Mouse (Mus musculus) cerebellum, postnatal 10 days (tissue): ENCODE results near the gene Lrrc42.
A peak's percentile ranks its signal among the peaks of the same experiment; 100 is the strongest.

ENCODE experiments used
- DNase-seq, 2 experiments: peaks; one replicate each; pipeline ENCODE4 v3.0.0; 2021; ENCODE audit warnings: mixed read lengths in 2 of 2

Gene Lrrc42

DNA sequence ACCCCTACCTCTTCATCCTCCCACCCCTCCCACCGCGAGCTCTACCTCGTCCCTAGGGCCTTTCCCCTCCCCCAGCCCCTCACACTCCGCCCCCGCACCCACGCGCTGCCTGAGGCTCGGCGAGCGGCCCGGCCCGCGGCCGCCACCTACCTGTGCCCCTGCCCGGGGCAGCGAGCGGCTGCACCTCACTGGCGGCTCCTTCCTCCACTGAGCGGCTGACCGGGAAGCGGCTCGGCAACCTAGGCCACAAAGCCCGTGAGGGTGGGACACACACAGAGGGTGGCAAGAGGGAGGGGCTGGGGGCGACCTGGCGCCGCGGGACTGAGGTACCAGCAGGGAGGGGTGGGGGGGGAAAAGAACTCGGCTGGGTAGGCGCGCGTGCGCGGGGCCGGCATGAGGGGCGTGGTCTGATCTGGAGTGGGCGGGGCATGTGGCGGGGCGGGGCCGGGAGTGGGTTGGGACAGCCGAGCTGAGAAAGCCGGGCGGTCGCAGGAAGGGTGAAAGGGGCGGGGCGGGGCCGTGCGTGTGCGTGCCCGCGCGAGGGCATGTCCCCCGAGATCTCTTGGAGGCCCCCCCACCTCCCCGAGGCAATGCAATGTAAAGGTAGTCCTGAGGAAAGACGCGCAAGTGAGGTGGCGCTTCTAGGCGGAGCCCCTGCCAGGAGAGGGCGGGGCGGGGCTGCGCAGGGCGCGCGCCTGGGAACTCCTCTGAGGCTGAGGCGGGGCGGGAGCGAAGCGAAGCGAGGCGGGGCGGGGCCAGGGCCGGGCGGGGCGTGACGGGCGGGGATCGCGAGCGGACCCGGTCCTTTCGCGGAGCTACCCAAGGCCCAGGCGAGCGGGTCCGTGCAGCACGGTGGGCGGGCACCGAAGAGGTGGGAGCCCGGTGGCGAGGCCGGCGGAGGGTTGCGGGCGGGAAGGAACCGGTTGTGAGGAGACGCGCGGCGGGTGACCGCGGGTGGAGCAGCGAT, at the start of gene Lrrc42, which contains the start of gene Hspb11:
Gene Lrrc42 (minus strand): TSS at position 408 of the 967 bp plus-strand sequence.
Gene Hspb11 (plus strand): TSS at position 469 of the 967 bp plus-strand sequence.
- peak; percentile 99 for DNase-seq

DNA sequence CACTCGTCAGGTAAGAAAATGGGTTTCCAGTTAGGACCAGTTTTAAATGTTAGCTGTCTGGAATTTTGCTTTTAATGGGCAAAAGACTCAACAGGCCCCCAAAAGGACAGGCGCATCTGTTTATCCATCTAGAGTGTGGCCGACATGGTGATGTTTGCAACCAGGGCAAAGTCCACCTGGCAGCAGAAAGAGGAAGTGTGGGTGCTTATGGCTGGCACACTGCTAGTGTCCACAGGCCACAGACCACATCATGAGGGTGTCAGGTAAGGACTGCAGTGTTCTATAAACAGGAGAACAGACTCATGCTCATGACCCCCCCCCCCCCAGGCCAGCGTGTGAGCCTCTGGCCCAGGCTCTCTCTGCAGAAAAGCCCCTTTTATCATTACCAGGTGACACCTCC, 49.5 kb upstream of the Lrrc42 start:
- DNase-seq = no peak

DNA sequence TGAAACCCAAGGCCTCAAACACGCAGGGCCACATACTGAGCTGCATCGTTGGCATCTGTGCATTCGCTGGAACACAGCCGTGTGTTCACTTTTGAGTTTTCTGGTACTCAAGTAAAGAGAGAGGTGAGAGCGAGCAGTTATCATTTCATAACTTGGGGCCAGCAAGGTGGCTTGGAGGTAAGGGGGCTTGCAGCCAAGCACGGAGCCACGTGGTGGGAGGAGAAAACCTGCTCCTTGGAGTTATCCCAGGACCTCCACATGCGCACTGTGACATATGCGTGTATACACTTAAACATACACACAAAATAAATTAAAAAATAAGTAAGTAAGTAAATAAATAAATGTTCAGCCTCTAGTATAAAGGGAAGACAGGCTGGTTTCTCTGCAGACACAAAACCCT, 48.9 kb upstream of the Lrrc42 start:
- DNase-seq = peak; percentile 48 to 51

DNA sequence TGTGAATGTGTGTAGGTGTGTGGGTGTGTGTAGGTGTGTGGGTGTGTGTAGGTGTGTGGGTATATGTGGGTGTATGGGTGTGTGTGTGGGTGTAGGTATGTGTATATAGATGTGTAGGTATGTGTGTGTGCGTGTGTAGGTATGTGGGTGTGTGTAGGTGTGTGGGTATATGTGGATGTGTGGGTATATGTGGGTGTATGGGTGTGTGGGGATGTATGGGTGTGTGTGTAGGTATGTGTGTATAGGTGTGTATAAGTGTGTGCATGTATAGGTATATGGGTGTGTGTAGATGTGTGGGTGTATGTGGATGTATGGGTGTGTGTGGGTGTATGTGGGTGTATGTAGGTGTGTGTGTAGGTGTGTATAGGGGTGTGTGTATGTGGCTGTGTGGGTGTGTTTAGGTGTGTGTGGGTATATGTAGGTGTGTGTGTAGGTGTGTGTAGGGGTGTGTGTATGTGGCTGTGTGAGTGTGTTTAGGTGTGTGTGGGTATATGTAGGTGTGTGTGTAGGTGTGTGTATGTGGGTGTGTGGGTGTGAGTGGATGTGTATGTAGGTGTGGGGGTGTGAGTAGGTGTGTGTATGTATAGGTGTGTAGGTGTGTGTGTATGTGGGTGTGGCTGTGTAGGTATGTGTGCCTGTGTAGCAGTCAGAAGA, 47.7 kb upstream of the Lrrc42 start:
- no peak for DNase-seq

DNA sequence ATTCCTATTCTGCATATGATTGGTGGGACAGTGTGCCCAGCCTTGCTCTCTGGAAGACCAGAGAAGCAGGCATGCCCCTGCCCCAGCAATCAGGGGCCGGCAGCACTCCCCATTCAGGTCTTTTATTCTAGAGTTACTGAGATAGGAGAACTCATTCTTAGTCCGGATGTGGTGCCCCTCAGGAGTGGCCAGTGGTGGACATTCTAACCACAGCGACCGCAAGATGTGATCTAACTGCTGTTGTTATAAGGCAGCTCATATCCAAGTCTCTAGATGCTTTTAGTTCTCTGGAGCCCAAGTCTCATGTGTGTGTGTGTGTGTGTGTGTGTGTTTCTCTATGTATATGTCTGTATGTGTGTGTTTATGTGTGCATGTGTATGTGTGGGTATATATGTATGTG, 47.0 kb upstream of the Lrrc42 start:
- no peak for DNase-seq

DNA sequence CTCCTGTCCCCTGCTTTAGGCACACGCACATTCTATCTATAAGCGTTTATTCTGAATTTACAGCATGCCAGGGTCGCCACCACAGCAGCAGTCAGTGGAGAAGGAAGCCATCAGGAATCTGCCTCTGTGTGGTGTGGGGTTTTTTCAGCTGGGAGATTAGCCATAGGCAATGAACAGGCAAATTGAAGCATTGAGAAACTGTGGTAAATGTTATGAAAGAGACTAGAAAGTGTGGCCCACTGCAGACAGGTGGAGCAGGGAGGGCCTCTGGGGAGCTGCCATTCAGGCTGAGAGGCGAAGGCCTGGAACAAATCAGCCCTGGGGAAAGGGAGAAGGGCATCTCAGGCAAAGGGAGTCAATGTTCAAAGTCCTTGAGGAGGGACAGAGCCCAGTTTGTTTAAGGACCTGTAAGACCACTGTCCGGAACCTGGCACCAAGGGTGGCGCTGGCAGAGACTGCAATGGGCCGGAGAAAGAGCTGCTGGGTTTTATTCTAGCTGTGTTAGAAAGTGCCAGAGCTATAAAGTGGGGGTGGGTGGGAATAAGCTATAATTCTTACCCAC, 46.5 kb upstream of the Lrrc42 start:
- DNase-seq = peak in 1 of 2 experiments; percentile 7

DNA sequence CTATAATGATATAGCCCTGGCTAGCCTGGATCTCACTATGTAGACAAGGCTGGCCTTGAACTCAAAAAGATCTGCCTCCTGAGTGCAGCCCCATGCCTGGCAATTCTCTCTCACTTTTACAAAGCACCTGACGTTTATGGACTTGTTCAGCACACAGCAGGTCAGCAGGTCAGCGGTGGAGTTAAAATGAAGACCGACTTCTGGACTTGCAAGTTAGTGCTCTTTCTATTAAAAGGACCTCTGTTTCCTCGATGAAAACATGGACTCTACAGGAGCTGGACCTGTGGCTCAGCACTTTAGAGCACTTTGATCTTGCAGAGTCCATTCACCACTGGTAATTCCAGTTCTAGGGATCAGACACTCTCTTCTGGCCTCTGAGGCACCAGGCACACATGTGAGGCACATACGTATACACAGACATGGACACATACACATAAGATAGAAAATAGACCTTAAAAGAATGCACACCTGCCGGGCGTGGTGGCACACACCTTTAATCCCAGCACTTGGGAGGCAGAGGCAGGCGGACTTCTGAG, 44.8 kb upstream of the Lrrc42 start:
- no peak for DNase-seq

DNA sequence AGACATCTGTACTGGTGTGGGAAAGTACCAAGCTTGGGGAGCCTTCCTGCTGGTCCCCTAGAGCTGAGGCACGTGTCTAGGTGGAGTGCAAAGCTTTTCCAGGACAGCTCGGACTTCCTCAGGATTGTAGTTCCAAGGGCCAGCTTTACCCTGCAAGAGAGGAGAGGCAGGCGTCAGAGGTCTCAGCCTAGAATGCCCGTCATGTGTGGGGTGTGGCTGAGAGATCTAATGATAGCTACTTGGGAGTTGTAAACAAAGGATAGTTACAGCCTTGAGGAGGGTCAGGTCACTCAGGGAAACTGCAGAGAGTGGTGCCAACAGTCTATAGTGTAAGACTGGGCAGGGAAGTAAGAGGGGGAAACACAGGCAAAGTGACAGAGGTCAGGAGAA, 38.9 kb upstream of the Lrrc42 start:
- no peak for DNase-seq

DNA sequence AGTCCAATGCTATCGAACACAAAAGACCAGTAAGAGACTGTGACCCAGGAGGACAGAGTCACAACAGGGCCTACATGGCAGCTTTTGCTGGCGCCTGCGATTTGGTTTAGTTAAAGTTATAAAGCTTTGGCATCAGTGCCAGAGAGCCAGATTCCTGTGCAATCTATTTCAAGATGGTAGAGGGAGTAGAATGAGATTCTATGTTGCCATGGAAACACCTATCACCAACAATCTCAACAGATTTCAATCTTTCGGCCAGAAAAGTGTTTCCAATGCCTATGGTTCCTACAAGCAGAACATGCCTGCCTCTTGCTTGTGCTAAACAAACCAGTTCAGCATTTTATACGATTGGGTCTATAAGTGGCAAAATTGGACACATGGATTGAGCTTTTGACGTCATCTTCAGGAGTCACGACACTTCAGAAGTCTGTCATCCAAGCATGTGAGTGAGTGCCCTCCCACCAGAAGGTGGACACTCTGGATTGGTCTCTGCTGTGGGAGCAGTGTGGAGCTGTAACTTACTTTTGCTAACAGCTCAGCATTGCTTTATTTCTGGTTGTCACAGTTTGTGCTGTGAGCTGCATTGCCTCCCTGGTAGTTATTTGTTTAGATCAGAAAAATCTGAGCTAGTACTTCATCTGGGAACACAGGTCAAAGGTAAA, 38.4 kb upstream of the Lrrc42 start:
- DNase-seq = no peak

DNA sequence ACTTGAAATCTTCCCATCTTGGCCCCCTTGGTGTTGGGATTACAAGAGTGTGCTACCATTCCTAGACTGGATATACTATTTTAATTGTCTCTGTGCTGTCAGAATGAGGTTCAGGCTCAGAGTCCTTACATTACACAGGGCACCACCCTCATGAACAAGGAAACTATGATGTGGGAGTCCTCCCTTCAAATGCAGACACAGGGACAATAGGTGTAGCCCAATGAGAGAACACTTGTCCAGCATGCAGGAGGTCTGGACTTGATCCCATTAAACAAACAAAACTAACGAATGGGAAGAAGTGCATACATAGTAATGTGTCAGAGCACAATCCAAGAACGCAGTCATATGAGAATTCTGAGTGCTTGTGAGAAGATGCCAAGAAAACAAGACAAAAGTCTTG, 34.2 kb upstream of the Lrrc42 start:
- DNase-seq = no peak

DNA sequence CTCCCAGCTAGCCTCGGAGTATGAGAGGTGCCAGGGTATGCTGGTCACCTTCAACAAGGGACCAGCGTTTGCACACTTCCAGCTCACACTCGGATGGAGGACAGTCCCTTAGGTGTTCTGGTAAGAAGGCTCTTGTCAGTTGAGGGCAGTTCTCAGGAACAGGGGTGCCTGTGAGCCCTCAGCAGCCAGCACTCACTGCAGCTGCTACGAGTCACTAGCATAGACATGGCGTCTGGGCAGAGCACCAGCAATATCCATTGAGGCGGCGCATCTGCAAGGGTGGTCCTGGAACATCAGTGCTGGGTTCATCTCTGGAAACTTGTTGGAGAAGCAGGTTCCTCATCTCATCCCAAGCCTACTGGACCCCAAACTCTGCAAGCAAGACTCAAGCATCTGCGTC, 33.1 kb upstream of the Lrrc42 start:
- DNase-seq = no peak

DNA sequence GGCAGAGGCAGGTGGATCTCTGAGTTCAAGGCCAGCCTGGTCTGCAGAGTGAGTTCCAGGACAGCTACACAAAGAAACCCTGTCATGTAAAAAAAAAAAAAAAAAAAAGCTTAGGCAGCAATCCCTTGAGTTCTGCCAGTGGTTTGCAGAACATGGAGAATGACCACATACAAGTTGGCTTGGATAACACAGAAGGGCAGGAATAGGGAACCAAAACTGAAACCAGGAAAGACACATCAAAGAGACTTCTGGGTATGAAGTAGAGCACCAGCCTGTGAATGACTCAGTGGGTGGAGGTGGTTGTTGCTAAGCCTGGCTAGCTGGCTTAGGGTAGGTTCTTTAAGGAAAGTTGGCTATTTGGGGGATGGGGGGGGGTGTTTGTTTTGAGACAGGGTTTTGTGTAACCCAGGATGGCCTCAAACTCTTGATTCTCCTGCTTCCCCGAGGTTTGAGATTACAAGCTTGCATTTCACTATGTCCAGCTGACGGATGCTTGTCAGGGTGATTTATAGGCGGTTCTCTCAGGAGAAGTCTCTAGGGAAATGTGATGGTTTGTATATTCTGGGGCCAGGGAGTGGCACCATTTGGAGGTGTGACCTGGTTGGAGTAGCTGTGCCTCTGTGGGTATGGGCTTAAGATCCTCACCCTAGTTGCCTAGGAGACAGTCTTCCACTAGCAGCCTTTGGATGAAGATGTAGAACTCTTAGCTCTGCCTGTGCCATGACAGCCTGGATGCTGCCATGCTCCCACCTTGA, 32.3 kb upstream of the Lrrc42 start:
- DNase-seq = no peak

DNA sequence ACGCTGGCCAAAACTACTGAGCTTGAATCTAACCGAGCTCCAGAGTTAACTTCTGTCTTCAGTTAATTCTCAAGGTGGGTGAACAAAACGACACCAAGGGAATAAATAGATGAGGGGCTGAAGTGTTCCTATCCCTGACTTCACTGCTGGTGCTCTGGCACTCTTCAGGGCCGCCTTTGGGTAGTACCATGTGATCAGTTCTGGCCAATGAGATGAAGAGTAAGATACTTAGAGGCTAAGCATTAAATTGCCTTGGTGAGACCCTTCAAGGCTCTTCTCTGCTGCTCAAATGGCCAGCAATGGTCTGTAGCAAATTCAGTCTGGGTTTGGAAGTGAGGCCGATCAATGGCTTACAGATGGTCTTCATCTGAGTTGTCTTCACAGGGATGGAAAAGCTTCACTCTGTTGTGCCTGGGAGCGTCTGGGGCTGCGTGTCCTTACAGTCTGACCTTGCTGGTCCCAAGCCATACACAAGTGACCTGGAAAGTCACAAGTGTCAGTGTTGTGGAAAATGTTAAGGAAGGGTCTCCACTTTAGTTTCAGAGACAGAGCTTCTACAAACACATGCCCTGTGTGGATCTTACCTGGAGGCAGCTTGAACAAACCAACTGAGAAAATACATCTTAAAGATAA, 27.6 kb upstream of the Lrrc42 start:
- no peak for DNase-seq

DNA sequence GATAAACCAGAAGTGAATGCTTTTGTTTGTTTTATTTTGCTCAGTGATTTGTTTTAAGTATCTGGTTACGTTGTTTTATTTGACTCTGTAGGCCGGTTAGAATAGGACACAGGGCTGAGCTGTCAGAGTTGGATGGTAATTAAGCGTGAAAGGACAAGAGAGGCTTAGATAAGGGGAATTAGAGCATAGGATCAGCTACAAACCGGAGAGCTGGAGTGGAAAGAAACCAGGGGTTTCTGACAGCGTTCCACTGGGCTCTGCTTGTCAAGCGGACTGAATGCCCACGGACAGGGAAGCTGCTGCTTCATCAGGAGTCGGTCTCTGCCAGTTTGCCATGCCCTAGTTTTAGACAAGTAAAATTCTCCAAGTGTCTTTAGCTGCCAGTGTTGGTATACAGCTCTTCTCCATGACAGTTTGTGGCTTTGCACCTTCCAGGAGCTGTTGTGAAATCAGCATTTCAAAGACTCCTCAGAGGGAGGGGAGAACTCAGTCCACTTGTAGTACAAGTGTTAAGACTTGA, 24.9 kb upstream of the Lrrc42 start:
- peak; percentile 20 to 22 for DNase-seq

DNA sequence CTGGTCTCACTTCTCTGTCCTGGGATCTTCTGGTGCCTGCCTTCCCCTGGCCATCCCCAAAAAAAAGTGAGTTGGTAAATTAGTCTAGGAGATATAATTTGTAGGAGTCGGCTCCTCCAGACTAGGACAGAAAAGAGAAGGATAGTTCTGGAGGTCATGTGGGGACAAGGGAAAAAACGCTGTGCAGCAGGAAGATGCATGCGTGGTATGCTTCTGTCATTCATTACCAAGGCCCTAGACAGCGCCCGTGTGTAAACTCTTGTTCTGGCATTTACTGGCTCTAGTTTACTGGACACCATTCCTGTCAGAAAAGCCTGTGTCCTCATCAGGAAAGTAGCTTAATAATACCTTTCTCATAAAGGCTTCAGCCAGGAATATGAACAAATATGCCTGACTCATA, 21.2 kb upstream of the Lrrc42 start:
- no peak for DNase-seq

DNA sequence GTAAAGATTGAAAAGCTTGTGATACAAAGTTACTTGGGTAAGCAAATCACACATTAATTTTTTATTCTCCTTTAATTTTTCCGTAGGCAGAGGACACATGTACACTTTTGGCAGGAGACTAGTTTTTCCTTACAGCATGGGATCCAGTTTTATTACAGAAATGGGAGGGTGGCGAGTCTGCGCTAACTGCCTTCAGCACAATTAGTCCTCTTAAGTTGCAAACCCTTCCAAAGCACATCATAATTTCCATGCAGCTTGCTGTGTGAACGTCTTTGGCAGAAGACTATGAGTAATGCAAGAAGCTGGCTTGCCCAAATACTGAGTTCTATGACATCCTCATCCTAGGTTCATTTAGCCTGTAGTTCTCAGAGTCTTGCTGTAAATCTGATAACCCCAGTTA, 20.4 kb upstream of the Lrrc42 start:
- DNase-seq = no peak

DNA sequence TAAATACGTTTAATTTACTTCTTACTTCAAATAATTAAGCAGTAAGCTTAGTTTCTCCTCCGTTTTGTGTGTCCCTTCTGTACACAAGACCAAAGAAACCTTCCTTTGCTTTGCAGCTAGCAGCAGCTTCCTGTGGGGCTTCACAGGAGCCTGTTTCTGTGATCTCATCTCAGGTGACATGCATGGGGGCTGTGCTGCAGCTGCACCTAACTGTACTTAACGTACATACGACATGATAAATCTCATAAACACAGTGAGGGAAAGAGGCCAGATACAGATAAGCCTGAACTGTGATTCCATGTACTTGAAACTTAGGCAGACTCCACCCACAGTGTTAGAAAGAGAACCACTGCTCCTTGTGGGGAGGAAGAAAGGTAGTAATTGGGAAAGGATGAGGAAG, 6.7 kb upstream of the Lrrc42 start:
- DNase-seq = no peak

DNA sequence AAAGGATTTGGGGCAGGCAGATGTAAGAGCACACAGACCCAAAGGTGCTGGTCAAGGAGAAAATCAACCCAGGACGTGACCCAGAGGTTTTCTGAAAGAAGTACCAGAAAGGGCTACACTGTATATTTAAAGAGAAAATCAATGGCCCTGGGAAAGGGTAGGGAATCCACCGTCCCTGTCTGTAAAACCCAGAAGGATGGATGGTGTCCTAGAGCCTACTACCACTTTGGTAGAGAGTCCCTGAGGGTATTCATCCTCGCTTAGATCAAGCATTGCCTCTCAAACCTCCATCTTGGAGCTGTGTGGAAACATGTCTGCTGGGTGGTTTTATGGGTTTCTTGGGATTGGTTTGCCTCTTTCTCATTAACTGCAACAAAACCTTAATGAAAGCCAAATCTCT, 1.1 kb upstream of the Lrrc42 start:
- peak; percentile 16 to 53 for DNase-seq

DNA sequence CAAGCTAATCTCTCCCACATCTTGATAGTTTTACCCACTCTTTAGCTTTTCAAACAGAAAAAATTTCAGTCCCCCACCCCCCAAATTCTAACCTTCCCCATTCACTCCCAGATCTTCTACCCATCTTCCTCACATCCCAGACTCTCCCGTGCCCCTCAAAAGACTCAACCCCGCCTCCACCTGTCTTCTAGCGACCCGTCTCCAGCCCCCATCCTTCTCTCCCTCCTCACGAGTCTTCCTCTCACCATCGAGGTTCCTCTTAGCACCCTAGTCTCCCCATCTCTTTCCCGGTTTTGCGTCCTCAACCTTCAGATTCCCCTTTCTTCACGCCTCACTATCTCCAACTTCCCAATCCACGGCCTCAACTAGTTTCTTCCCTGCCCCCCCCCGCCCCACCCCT, 810 bp downstream of the Lrrc42 start:
- peak; percentile 26 to 27 for DNase-seq

DNA sequence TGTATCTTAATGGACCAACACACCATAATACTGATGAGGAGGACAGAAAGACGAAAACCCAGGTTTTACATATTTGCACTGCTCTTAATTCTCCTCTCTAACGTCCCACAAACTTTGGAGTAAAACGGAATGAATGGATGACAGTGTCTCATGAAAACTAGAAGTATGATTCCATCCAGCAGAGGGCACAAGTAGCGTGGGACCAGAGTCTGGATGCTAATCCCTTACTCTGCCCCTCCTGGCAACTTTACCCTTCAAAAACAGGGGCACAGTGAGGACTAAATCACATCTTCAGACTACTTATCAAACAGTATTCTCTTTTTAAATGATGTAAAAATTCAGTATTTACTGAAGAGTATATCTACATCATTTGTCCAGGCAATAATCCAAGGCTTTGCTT, 2.8 kb downstream of the Lrrc42 start:
- DNase-seq = peak; percentile 76 to 83

DNA sequence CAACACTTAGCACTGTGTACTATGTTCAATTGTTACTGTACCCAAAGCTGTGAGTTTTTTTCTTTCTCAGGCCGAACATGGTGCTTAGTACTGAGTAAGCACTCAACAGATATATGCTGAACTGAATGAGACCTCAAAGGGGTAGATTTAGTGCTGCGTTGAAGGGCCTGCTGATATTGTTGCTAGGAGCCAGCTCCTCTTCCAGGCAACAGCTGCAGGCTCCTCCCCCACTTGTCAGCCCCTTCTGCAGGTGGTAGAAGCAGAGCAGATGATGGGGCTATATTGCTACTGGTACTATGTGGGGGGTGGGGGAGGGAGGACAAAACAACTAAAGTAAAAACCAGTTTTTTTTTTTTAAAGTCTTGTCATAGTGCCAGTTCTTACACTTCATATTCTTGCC, 3.9 kb downstream of the Lrrc42 start:
- peak in 1 of 2 experiments; percentile 28 for DNase-seq
